Mouse (Mus musculus) hindbrain, postnatal 0 days (tissue): Measurements from ENCODE around the gene Adat3. TPM values are rescaled to one million over a fixed set of nuclear protein-coding genes. Genes with fewer than 3 reads are reported as not detected.
"Not testable (repeated sequence)": the region's sequence is repeated elsewhere in the genome, so short reads cannot be mapped to it uniquely, and the experiment has no call there.

Experiments used
- ATAC-seq: fragments of 200-750 bp; cut with Nextera tagmentation; 2 replicates; pipeline ENCODE4 v1.8.0; 2017; ENCODE audit warnings: mild to moderate bottlenecking, moderate TSS enrichment, moderate library complexity
- DNase-seq: peaks from one replicate; pipeline ENCODE4 v3.0.0-alpha.2; 2015; ENCODE audit warnings: low spot score
- H3K27ac ChIP-seq: fragments of 300-500 bp; sonication (generic); 2 replicates; pipeline ENCODE4 v1.5.1; 2014; ENCODE audit warnings: mild to moderate bottlenecking
- H3K27me3 ChIP-seq: fragments of 300-500 bp; sonication (generic); 2 replicates; pipeline ENCODE4 v1.6.1; 2014; ENCODE audit warnings: low read length, mixed read lengths; ENCODE audit not compliant: insufficient read depth
- H3K36me3 ChIP-seq: fragments of 300-500 bp; sonication (generic); 2 replicates; pipeline ENCODE4 v1.6.1; 2014; ENCODE audit warnings: low read length, mixed read lengths; ENCODE audit not compliant: insufficient read depth
- H3K4me1 ChIP-seq: fragments of 300-500 bp; sonication (generic); 2 replicates; pipeline ENCODE4 v1.6.1; 2014; ENCODE audit warnings: antibody characterized with exemption, low read length, mixed read lengths; ENCODE audit not compliant: insufficient read depth
- H3K4me2 ChIP-seq: fragments of 300-500 bp; sonication (generic); 2 replicates; pipeline ENCODE4 v1.6.1; 2014; ENCODE audit warnings: low read depth, mild to moderate bottlenecking, low read length, moderate library complexity, mixed read lengths
- H3K4me3 ChIP-seq: fragments of 300-500 bp; sonication (generic); 2 replicates; pipeline ENCODE4 v1.5.1; 2014; ENCODE audit warnings: low read length
- H3K9ac ChIP-seq: fragments of 300-500 bp; sonication (generic); replicated peaks from 2 replicates; pipeline ENCODE4 v1.6.1; 2014; ENCODE audit warnings: mild to moderate bottlenecking, low read length, moderate library complexity, mixed read lengths
- H3K9me3 ChIP-seq: fragments of 300-500 bp; sonication (generic); 2 replicates; pipeline ENCODE4 v1.6.1; 2016; ENCODE audit warnings: low read length, mixed read lengths
- CTCF ChIP-seq: IDR thresholded peaks from 2 replicates; pipeline ENCODE4 v1.5.1; 2016; ENCODE audit warnings: antibody characterized with exemption, control low read depth, low read depth
- WGBS: fragments of 180-500 bp; shearing (Covaris S2); extraction: QIAGEN DNeasy Blood & Tissue Kit; methylation state at CpG from one replicate; pipeline ENCODE4 v1.1.7; 2014; 5-methylcytosine and 5-hydroxymethylcytosine counted together
- polyA plus RNA-seq: library from polyadenylated mRNA; unstranded; fragments of >200 nt; fragmentation: Nextera tagmentation; extraction: Ambion mirVana; gene quantifications from 2 replicates; pipeline ENCODE4 v1.2.1, GENCODE M21; 2015
- total RNA-seq: library from RNA; depleted of rRNA; stranded (reverse); fragments of >200 nt; gene quantifications from 2 replicates; pipeline ENCODE4 v1.2.3, GENCODE M21; 2014

Adat3 gene
- total and polyA plus RNA-seq, 2 experiments from 2014 or later: 3.6 to 7.3 TPM

DNA sequence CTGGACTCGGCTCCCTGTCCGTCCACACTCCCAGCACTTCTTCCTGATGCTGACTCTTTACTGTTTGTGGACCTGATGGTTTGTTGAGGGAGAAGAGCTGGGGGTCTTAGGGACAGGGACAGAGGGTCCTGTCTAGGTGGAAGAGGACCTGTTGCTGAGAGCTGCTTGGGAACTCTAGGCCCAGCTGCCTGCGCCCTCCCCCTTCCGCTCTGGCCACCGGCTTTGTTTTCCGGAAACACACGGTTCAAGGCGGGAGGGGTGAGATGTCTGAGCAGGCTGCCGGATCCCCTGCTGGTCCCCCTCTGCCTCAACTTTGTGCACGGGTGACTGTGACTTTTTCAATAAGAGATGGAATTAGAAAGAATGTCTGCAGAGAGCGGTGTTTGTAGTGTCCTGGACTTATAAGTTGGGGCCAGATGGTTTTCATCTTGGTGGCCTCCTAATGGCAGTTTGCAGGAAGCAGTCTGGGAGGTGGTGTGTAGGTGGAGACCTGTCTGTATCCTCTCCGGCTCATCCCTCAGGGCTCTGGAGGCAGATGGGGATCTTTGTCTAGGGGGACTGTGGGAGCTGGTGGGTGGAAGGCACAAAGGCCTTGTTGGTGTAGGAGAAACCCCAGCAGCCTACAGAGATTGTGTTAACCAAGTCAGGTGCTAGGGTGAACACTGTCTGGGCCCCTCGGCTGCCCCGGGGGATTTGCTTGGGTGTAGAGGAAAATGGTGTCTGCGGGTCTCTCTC, 20.9 kb downstream of the Adat3 start:
- Histone ChIP-seq H3K27me3 (no peaks in the 10 kb centered on the region), H3K4me2 (peak overlapping the region; percentile 98), H3K4me3 (peak overlapping the region; percentile 85), H3K4me1 (peaks cover 16% of the 10 kb centered on the region), H3K9ac (peak overlapping the region; percentile 95), H3K36me3 (no peaks in the 10 kb centered on the region), H3K27ac (peak overlapping the region; percentile 91), H3K9me3 (no peaks in the 10 kb centered on the region)
- DNase-seq: peak; percentile 49
- no peak for TF ChIP-seq CTCF
- WGBS: 14% methylated on average over 15 of the region's 15 CpGs
- no peak for ATAC-seq

DNA sequence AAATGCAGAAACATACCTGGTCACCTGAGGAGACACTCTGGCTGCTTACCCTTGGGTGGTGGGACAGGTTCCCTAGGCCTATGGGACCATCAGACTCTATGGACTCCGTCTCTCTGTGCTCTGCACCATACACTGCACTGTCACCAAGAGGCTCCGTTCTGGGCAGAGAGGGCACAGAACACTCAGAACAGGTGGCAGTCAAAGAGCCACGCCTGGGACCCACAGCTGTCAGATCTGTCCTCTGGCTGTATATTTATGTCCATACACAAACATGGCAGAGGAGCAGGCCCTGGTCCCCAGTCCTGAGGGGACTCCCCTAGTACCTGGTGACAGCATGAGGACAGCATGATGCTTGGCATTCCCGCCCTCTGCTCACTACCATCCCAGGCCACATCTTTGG, 23.1 kb downstream of the Adat3 start:
- DNase-seq (no peak), ATAC-seq (no peak)
- no peak overlapping the region for H3K27ac ChIP-seq
- no peak overlapping the region for H3K9ac ChIP-seq
- WGBS: 91% methylated on average over 4 of the region's 4 CpGs
- H3K4me3 ChIP-seq: no peak overlapping the region
- peaks cover 16% of the 10 kb centered on the region for H3K4me1 ChIP-seq
- no peaks in the 10 kb centered on the region for H3K36me3 ChIP-seq
- H3K4me2 ChIP-seq: no peak overlapping the region
- H3K9me3 ChIP-seq: no peaks in the 10 kb centered on the region
- H3K27me3 ChIP-seq: no peaks in the 10 kb centered on the region
- TF ChIP-seq CTCF: no peak

DNA sequence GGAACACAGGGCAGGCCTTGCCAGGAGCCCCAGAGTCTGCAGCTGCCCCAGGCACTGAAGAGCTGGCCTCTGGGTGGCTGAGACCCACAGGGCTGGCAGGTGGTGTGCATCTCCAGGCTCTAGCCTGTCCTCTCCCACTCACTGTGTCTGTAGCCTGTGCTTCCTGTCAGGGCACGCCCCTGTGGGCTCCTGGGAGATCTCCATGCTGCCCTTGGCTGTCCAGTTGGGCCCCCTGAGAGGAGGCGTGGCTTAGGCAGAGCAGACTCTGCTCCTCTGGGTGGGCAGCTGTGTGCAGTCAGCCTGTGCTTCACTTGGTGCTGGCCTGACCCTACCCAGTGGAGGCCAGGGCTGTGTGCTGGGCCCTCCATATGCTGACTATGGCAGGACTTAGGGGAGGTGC, 25.0 kb downstream of the Adat3 start:
- Histone ChIP-seq H3K27me3 (no peaks in the 10 kb centered on the region), H3K4me1 (peaks cover 12% of the 10 kb centered on the region), H3K4me3 (no peak overlapping the region), H3K9ac (no peak overlapping the region), H3K9me3 (no peaks in the 10 kb centered on the region), H3K4me2 (no peak overlapping the region), H3K36me3 (no peaks in the 10 kb centered on the region), H3K27ac (no peak overlapping the region)
- no peak for TF ChIP-seq CTCF
- no peak for ATAC-seq
- DNase-seq: no peak
- 54% methylated on average over 2 of the region's 2 CpGs for WGBS

DNA sequence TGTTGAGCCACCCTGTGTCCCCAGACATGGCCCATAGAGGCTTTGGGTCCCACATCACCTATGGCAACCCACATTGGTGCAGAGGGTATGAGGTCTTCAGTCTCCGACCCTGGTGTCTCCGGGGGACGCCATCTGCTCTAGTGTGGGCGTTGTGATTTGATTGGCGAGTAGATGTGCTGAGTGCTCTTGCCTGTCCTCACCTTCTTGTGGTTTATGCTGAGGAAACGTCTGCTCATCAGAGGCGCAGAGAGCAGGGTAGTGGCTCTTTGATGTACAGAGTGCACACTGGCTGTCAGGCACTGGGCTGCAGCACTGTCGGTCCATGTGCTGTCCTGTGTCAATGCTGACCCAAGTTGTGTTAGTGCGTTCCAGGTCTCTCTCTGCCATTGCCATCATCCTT, 26.2 kb downstream of the Adat3 start:
- no peak for DNase-seq
- Histone ChIP-seq H3K27ac (0 out of 2 replicates have a peak overlapping the region, but pooled peaks have one; percentile 2), H3K4me1 (peaks cover 4% of the 10 kb centered on the region), H3K9me3 (no peaks in the 10 kb centered on the region), H3K9ac (no peak overlapping the region; the same call in 1 of the 2 replicates), H3K36me3 (0 out of 2 replicates have a peak, but pooled peaks cover under 1% of the 10 kb centered on the region), H3K27me3 (no peaks in the 10 kb centered on the region), H3K4me2 (no peak overlapping the region), H3K4me3 (no peak overlapping the region)
- 84% methylated on average over 9 of the region's 9 CpGs for WGBS
- no peak for ATAC-seq
- no peak for TF ChIP-seq CTCF

DNA sequence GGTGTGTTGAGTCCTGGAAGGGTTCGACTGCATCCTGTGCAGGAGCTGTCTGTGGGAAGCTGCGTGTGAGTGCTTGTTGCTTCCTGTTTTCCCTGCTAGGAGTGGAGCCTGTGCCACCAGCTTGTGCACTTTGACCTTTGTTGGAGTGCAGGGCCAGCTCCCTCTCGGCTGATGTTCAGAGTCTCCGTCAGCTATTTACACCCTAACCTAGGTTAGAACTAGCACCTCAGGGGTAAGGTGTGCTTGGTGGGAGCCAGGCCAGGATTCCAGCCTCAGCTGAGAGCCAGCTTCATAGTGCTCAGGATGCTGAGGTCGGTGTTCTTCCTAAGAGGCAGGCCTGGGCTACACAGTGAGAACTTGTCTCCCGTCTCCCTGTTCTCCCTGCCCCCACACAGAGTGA, 32.7 kb downstream of the Adat3 start:
- DNase-seq (no peak), ATAC-seq (no peak)
- H3K4me2 ChIP-seq: no peak overlapping the region
- 84% methylated on average over 6 of the region's 6 CpGs for WGBS
- H3K36me3 ChIP-seq: peaks cover 49% of the 10 kb centered on the region
- H3K27ac ChIP-seq: no peak overlapping the region
- no peaks in the 10 kb centered on the region for H3K27me3 ChIP-seq
- no peak overlapping the region for H3K9ac ChIP-seq
- no peaks in the 10 kb centered on the region for H3K9me3 ChIP-seq
- H3K4me3 ChIP-seq: no peak overlapping the region
- TF ChIP-seq CTCF: no peak
- H3K4me1 ChIP-seq: no peaks in the 10 kb centered on the region

DNA sequence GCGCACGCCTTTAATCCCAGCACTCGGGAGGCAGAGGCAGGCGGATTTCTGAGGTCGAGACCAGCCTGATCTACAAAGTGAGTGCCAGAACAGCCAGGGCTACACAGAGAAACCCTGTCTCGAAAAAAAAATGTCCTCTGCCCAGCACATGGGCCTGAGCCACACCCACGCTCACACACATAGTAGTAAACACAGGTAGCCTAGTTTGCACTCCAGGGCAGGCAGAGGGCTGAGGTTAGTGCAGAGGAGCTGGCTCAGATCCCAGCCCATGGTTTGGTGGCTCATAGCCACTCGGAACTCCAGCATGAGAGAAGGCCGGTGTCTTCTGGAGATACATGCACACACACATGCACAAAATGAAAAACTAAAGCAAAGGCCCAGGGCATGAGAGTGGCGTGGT, 44.3 kb downstream of the Adat3 start:
- Histone ChIP-seq H3K4me3 (no peak overlapping the region), H3K27ac (no peak overlapping the region), H3K4me2 (no peak overlapping the region), H3K9ac (no peak overlapping the region), H3K4me1 (no peaks in the 10 kb centered on the region), H3K36me3 (peaks cover 37% of the 10 kb centered on the region), H3K27me3 (no peaks in the 10 kb centered on the region), H3K9me3 (no peaks in the 10 kb centered on the region)
- DNase-seq: no peak
- no peak for ATAC-seq
- WGBS: 93% methylated on average over 10 of the region's 10 CpGs
- no peak for TF ChIP-seq CTCF

DNA sequence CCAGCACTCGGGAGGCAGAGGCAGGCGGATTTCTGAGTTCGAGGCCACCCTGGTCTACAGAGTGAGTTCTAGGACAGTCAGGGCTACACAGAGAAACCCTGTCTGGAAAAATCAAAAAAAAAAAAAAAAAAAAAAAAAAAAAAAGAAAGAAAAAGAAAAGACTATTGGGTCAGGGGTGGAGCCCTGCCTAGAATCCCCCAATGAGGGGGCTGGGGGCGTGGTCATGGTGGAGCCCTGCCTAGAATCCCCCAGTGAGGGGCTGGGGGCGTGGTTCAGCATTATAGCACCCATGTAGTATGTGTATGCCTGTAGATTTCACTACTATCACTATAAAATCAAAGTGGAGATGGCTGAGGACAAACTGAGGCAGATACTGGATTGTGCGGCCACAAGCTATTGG, 47.2 kb downstream of the Adat3 start:
- H3K27ac ChIP-seq, DNase-seq, ATAC-seq, H3K4me2 ChIP-seq, H3K4me3 ChIP-seq, H3K9me3 ChIP-seq, H3K9ac ChIP-seq, H3K27me3 ChIP-seq, H3K4me1 ChIP-seq: not testable (repeated sequence)
- H3K36me3 ChIP-seq: peaks cover 20% of the 10 kb centered on the region
- WGBS: 89% methylated on average over 6 of the region's 6 CpGs
